Mouse (Mus musculus) ovary, postnatal 14 days (tissue): ENCODE data around the gene Dkc1.
A peak's percentile ranks its signal among the peaks of the same experiment; 100 is the strongest.

ENCODE experiments used
- DNase-seq: peaks from one replicate; pipeline ENCODE4 v3.0.0; 2022; ENCODE audit warnings: low spot score

The Dkc1 gene

DNA sequence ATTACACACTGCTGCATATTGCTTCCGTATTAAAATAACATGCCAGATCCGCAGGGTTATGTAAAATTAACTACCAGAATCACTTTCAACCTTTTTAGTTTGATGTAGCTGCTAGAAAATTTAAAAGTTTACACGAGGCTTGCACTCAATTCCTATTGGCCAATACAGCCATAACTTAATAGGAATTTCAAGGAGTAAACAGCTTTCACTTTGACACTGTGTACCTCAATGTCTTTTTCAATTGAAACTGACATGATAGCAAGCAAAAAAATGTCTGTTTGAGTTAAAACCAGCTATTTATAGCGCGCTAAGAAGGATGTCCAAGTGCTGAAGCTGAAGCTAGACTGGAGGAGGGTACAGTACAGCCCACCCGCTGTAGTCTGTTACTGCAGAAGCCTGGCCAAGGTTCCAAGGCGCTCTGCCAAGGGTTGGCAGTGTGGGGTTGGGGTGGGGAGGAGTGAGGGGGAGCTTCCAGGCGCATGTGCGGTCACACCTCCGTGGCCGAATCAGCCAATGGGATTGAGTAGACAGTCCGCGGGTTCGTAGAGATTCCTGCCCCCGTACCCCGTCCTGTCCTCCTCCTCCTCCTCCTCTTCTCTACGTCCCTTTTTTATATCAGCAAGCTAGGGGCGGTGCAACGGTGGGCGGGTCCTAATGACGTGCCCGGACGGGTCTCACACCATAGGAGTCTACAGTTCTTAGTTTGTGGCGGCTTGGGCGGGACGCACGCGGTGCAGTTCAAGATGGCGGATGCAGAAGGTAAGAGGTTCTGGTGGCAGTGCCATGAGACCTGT is at the start of gene Dkc1:
Gene Dkc1, plus strand, starts transcription at position 486 of the 794 bp plus-strand sequence.
- peak; percentile 80 for DNase-seq

DNA sequence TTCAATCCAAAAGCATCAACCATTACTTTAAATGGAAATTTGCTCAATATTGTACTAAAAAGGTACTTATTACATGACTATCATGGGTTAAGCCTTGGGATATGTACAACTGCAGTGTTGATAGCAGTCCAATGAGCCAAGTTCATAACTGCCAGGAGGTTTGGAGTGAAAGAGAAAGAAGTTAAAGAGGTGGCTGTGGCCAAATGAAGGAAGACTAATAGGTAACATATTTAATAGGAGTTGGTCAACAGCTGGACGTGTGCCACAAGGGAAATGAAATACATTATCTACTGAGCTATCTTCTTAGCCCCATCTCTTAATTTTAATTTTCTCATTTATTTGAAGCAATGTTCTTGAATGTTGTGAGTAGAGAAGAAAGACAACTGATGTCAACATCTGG is 49.7 kb upstream of the Dkc1 start:
- DNase-seq = no peak

DNA sequence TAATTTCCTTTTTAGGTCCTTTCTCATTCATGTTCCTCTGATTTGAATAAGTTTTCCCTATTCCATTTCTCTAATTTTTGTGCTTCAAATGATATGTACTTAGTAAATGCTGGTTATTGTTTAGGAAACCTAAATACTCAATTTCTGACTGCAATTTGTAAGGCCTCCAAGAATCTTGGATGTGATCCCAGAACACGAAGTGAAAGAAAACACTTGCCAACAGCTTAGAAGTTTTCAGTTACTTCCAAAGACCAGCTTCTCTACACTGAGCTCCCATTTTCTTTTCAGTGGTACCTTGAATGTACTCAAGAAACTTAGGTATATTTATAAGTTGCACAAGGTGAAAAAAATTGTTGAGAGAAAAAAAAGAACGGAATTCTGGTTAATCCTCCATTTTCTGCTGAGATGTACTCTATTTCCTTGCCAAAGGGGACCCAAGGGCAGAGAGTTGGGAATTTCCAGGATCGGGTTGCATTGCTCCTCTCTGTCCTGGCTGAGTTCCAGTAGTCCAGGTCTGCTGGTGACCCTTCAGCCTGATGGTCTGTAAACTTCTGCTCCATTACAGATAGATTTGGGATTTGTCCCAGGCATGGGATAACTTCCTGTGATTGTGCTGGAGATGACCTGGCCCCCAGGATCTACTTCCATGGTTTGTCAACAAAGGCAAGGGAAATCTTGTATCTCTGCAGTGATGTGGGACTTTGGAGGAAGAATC is 48.6 kb upstream of the Dkc1 start:
- DNase-seq = peak; percentile 6

DNA sequence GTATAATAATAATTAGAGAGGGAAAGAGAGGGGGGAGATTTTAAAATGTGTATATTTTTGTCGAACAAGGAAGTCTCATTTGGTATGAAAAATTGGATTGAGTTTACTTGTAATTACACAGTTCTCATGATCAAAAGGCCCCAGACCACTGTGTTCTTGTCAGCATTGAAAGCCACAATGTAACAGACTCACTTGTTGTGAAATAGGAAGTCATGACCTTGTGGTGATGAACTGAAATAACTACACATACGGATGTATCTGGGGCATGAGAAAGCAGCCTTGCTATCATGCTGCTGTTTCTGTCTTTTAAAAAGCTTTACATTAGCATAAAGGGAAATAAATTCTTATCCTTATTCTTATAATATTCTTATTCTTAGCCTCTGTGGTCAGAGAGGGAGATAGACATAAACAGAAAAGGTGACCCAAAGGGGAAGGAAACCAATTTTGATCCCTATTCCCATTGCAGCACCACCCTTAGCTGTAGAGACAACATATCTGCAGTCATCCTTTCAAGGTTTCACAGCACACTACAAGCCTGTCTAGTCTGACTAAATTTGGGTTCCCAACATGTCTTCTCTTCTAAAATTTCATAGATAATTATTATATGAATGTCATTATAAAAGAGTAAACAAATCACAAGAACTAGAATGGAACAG is 39.4 kb upstream of the Dkc1 start:
- no peak for DNase-seq

DNA sequence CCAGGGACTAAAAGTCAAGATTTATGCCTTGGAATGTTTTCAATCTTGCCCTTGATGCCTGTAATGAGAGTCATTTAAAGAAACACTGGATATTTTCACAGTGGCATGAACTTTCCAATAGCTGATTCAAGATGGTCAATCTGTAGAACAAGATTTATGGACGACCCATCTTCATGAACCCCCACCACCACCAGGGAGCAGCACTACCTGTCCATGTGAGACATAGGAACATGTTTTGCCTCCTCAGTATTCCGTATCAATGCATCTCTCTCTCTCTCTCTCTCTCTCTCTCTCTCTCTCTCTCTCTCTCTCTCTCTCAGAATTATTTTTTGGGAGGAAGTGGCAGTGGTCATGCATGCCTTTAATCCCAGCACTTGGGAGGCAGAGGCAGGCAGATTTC is 13.3 kb upstream of the Dkc1 start:
- no peak for DNase-seq

DNA sequence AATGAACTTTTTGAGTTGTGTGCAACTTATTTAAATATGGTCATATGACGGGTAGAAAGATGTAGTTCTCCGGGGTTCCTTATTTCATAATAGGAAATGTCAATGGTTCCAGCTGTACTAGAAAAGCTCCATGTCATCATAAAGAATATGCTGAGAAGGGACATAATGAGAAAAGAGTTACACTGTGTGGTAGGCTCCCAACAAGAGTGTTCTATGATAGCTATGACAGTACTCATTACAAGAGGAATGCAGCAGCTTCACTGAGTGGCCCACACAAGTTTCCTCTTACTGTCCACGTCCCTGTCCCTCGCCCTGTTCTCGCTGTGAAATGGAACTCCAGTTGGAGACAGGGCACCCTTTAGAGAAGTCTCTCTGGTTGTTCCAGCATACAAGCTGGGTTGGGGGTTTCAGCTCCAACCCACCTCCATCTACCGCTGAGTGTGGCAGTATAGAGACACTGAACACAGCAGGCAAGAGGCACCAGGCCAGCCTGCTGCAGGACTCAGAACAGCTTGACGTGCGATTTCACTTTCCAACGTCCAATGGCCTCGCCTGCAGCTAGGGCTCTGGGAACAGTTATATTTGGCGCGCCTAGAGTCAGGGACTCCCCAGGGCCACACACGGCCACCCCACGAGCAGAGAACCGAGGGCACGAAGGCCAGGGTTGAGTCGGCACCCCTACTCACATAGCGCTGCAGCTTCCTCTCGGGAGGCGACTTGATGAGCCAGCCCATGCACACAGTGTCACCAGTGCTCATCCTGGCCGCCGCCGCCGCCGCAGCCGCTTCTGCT is 11.5 kb upstream of the Dkc1 start:
- peak; percentile 2 for DNase-seq

DNA sequence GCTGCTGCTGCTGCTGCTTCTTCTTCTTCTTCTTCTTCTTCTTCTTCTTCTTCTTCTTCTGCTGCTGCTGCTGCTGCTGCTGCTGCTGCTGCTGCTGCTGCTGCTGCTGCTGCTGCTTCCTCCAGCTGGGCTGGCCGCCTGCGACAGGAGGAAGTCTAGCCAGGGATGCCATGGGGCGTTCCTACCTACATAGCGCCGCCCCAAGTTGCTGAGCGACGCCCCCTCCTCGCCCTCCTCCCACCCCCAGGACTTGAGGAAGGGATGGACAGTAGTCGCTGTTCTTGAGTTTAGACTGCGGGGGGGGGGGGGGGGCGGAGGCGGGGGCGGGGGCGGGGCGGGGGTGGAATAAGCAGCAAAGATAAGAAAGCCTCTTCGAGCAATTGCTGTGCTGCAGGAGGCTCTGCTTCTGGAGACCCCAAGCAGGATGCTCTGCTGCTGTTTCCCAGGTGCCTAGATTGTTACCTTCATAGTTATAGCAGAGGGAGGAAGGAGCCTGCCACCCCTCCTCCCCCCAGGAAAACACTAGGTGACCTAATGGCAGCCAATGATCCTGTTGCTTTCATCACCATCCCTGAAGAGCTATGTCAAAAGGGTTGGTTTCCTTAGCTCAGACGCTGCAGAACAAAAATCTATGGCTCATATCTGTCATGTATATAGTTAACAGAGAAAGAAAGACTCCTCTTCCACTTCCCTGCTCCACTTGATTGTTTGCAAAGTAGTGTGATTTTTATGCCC is 10.7 kb upstream of the Dkc1 start, which contains the start of gene Gab3:
Gene Gab3, minus strand, starts transcription at position 685 of the 735 bp plus-strand sequence.
- DNase-seq = peak; percentile 9

DNA sequence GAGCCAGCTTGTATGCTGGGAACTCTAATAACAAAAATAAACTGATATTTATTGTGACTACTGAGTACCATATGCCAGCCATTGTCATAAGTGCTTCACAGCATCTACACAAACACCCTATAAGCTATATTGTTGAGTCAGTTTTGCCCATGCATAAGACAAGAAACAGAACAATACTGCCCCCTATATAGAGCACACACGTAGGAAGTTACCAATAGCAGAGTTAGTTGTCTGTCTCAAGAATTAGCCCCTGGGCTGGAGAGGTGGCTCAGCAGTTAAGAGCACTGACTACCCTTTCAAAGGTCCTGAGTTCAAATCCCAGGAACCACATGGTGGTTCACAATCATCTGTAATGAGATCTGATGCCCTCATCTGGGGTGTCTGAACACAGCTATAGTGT is 10.0 kb upstream of the Dkc1 start:
- DNase-seq = no peak

DNA sequence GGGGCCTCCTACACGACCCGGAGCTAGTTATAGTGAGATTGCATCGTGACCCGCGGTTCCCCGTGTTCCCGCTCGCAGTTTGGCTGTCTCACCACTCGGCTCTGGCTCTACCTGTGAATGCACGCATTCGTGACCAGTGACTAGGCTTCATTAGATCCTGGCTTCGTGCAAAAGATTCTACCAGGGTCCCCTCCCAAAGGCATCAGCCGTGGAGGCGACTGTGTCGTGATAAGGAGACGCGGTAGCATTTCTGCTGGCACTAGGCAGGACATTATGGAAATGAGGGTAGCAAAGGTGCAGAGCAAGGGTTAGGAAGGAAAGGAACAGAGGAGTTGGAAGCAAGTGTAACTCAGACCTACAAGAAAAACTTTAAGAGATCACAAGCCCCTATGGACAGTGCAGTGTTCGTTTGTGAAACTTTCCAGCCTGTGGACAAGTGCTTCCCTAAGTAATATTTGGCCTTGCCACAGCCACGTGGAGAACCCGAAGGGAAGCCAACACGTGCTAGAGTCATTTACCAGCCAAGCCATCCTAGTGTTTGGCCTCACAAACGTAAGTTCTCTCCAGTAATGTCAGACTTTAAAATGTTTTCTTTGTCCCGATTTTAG is 613 bp downstream of the Dkc1 start:
- DNase-seq = peak; percentile 1

DNA sequence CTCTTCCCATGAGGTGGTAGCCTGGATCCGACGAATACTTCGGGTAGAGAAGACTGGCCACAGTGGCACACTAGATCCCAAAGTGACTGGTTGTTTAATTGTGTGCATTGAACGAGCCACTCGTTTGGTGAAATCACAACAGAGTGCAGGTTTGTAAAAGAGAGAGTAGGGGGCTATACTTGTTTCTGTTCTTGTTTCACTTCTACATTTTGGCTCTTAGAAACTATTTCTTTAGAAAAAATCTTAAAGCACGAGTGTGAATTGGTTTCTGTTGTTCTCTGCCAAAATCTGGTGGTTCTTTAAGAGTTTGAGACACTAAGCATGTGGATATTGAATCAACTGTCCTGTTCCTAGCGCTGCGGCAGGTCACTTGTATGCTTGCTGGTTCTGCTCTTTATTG is 3.1 kb downstream of the Dkc1 start:
- no peak for DNase-seq

DNA sequence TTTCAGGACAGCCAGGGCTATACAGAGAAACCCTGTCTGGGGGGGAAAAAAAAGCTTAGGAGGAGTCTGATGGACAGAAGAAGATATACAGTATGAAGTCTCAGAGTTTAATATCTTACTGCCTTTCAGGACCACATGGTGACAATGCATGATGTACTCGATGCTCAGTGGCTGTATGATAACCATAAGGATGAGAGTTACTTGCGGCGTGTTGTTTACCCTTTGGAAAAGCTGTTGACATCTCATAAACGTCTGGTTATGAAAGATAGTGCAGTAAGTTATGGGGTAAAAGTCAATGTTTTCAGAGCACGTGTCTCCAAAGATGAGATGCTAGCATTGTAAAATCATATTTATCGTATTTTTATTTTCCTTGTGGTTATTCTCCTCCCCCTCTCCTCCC is 6.6 kb downstream of the Dkc1 start:
- DNase-seq = no peak

DNA sequence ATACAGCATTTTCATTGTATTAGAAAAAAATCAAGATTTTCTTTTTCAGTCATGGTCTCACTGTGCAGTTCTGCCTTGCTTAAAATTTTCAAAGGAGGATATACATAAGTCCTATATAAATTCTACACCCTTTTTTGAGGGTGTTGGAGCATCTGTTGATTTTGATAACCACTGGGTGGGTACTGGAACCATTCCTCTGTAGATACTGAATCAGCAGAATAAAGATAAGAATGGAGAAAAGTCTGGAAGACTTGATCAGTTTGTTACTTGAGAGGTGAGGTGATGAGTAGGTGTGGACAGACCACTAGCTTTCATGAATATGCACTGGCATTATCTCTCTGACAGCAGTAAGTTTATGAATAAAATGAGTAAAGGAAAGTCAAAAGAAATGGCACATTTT is 19.9 kb downstream of the Dkc1 start:
- no peak for DNase-seq

DNA sequence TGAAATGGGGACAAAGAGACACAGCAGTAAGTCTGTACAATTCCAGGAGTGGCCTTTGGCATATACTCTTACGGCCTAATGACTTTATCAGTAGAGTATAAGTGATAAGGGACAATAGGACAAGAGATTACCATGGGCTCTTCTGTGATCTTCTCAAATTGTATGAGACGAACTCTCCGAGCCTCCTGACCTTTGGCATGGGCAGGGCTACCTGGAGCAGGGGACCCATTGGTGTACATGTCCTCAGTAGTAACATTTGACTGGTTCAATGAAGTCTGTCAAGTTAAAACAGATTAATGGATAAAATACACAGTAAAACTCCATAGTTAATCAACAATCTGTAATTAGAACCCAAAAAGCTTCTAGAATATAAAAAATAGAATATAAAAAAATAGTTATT is 30.0 kb downstream of the Dkc1 start:
- DNase-seq = no peak

DNA sequence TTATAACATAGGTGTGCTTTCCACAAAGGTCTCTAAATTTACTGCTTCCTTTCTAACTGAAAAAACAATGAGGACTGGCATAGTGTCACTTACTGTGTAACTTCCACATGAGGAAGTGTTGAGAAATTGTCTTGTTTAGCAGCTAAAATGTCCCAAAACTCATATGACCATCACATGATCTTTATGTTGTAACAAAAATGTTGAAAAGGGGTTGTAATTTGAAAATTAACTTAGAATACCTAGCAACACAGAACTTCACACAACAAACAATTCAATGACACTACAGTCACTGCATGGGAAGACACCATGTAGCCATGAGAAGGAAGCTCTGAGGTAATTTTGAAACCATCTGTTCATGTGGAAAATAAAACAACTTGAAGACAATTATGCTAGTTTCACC is 31.2 kb downstream of the Dkc1 start:
- no peak for DNase-seq

DNA sequence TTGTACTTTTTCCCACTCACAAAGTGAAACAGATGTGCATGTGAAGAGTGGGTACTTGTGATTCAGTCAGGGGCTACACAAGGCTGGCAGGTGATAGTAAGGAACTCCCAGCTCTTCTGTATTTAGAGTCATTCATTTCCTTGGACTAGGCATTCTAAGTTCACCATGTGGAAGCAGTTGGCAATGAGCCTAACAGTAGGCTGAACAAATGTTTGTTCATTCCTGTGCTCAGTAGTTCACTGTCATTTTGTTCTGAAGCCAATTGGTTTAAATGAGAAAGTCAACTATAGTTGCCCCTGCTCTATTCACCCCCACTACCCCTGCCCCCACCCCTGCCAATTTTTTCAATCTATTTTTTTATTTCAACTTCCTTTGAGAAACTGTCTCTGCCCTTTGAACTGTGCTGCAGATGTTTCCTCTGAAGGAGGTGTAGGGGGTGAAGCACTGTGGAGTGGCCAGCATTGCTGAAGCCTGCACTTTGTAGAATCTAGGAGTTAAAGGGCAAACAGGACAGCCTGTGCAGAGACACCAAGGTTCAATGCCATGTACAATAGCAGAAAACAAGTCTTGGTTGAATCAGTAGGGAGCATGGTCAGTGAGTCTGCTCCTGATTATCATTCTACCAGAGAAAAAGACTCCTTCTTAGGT is 32.8 kb downstream of the Dkc1 start:
- DNase-seq = no peak

DNA sequence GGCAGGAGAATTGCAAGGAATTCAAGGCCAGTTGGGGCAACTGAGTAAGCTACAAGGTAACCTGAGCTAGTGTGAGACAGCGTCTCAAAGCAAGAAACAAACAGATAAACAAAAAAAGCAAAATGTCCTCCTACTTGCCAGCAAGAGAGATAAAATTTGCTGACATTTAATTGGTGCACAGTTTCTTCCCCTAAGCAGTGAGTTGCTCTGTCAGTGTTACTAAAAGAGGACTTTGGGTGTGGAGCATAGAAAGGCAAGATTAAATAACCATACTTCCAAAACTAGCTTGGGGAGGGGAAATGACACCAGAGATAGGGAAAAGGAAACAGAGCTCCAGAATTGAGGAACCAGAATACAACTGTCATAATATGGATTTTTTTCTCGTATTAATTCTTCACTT is 33.8 kb downstream of the Dkc1 start:
- DNase-seq = no peak

DNA sequence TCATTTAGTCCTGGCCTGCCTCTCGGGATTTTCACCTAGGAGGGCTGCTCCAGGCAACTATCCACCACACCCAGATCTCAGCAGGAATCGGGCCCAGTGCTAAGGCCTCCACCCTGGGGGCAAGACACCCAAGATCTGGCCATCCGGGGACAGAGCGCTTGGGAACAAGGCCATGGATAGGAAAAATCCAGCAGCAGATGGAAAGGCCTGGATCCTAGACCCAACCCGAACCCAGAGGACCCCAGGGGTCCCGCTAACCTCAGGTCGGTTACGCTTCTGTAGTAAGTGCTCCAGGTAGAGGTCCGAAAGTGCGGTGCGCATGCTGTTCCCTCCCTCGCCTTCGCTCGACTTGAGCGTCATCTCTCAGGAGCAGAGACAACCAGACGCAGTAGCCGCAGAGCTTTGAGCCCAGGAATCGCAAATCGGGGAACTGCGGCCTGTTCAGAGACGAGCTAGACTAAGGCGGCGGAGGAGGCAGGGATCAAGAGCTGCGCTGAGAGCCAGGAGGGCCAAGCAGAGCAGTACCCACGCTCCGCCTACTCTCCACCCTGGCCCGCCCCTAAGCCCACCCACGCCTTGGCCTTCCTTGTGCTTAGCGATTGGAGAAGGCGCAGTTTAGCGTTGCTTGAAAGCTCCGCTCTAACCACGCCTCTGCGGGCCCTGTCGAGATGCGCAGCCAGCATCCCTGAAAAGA is 35.0 kb downstream of the Dkc1 start, which contains the start of gene Mpp1:
Gene Mpp1, minus strand, starts transcription at position 550 of the 694 bp plus-strand sequence.
- peak; percentile 48 for DNase-seq

DNA sequence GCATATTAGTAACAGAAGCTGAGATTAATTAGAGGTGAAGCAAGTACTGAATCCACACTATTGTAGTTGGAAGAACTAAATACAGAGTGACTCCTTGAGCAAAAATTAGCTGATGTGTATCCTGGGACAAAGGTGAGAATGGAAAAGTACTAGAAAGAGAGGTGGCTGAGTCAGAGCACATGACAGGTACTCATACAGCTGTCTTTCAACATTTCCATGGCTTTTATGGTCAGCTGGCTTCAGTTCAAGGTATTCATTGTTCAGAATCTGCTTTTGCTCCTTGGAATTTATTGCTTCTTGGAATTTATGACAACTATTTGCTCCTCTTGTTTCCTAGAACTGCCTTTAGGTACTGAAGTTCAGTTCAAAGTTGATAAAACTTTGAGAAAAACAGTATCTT is 41.3 kb downstream of the Dkc1 start:
- no peak for DNase-seq

DNA sequence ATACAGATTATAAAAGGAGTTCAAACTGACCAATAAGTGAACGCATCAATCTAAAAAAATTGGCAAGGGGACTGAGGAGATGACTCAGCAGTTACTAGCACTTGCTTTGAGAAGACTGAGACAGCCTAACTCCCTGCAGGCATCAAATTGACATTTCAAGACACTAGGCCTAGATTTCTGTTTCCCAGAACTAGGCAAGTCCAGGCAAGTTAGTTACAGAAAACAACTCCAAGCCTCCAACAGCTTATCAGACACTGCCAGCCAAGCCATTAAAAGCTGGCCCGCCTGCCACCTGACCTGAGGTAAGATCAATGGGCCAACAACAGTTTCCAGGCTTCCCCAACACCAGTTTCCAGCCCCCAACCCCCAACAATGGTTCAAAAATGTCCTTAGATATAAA is 42.1 kb downstream of the Dkc1 start:
- DNase-seq = no peak

DNA sequence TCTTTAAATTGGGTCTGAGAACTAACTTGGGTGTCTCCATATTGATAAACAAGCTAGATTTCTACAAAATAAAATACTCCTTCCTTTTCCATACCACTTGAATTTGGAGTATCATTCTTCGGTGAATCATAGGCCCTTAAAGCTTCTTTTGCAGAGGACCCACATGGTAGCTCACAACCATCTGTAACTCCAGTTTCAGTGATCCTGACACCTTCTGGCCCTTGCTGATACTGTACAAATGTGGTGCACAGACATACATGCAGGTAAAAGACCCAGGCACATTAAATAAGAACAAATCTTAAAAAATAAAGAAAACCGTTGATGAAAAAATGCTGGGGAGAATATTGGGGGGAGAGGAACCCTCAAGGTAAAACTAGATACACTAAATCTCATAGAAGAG is 42.5 kb downstream of the Dkc1 start:
- no peak for DNase-seq
